Comparison of ENCODE assay signal across 8 mouse cellular contexts in genomic region chr4:87461181-87461912, GRCm38 (mm10).
A peak's percentile ranks its signal among the peaks of the same experiment; 100 is the strongest.
DNase-seq lines count a peak whose midpoint lies in the region; ATAC-seq and TF ChIP-seq lines count a peak whose summit lies in the region.

No protein-coding gene starts in this region.

- no peak overlapping the region for H3K9ac ChIP-seq in hindbrain, embryonic 12.5 days
- H3K9ac ChIP-seq in midbrain, postnatal 0 days (replicated peaks; ENCODE audit: low read length, poor library complexity, severe bottlenecking) = no peak overlapping the region

- intact Hi-C loops in left cerebral cortex, postnatal 36 days (cut with DNase I) = no loop called here

- H3K36me3 ChIP-seq in hindbrain, embryonic 12.5 days = no peaks in the 10 kb centered on the region
- no peaks in the 10 kb centered on the region for H3K36me3 ChIP-seq in midbrain, postnatal 0 days (ENCODE audit: insufficient read depth, low read length)

- TF ChIP-seq CTCF in midbrain, postnatal 0 days (IDR thresholded peaks at IDR 0.05) = no peak

- peak; percentile 79 for ATAC-seq in hindbrain, embryonic 12.5 days (ENCODE audit: low FRiP score)
- ATAC-seq in midbrain, postnatal 0 days (ENCODE audit: low FRiP score) = peak; percentile 80

- no peak overlapping the region for H3K4me3 ChIP-seq in hindbrain, embryonic 12.5 days
- no peak overlapping the region for H3K4me3 ChIP-seq in midbrain, postnatal 0 days (ENCODE audit: low read depth, low read length)

- 62% methylated on average over 7 of the region's 7 CpGs for WGBS in hindbrain, embryonic 12.5 days
- 57% methylated on average over 7 of the region's 7 CpGs for WGBS in midbrain, postnatal 0 days

- H3K4me2 ChIP-seq in hindbrain, embryonic 12.5 days (replicated peaks) = no peak overlapping the region
- no peak overlapping the region for H3K4me2 ChIP-seq in midbrain, postnatal 0 days (ENCODE audit: low read depth, low read length, poor library complexity, severe bottlenecking)

- no peaks in the 10 kb centered on the region for H3K9me3 ChIP-seq in hindbrain, embryonic 12.5 days (replicated peaks)
- H3K9me3 ChIP-seq in midbrain, postnatal 0 days (ENCODE audit: low read length) = no peaks in the 10 kb centered on the region

- H3K27me3 ChIP-seq in hindbrain, embryonic 12.5 days = no peaks in the 10 kb centered on the region
- no peaks in the 10 kb centered on the region for H3K27me3 ChIP-seq in midbrain, postnatal 0 days (ENCODE audit: insufficient read depth, low read length)

- DNase-seq in left cerebral cortex, adult 11 months (ENCODE audit: low spot score) = peak; percentile 28
- DNase-seq in left cerebral cortex, postnatal 36 days (ENCODE audit: low spot score in 2 of 2) = no peak
- peak; percentile 21 for DNase-seq in cerebellum, adult 9-11 months
- DNase-seq in midbrain, postnatal 0 days (ENCODE audit: low spot score) = peak; percentile 96
- DNase-seq in urinary bladder, postnatal 14 days (ENCODE audit: low spot score) = no peak
- DNase-seq in thymus, postnatal 4 days = no peak
- DNase-seq in kidney, postnatal 10 days = no peak

- H3K27ac ChIP-seq in hindbrain, embryonic 12.5 days = peak overlapping the region; percentile 26; the same call in 1 of the 2 replicates
- no peak overlapping the region for H3K27ac ChIP-seq in midbrain, postnatal 0 days (ENCODE audit: low read depth, low read length)

- peaks cover 7% of the 10 kb centered on the region; the same call in 1 of the 2 replicates for H3K4me1 ChIP-seq in hindbrain, embryonic 12.5 days
- no peaks in the 10 kb centered on the region for H3K4me1 ChIP-seq in midbrain, postnatal 0 days (ENCODE audit: insufficient read depth, low read length)

Comparison
In these comparisons a context has a peak if more than half of its experiments do, and no peak if none do; other contexts are left out.
1. DNase-seq: peak in left cerebral cortex, adult 11 months (single experiment), cerebellum, adult 9-11 months (single experiment) and midbrain, postnatal 0 days (single experiment); none in left cerebral cortex, postnatal 36 days (0 of 2), urinary bladder, postnatal 14 days (single experiment), thymus, postnatal 4 days (single experiment) and kidney, postnatal 10 days (single experiment).